Mouse (Mus musculus) E14TG2a.4 (cell line): ENCODE data around the gene Ube2d2b.

ENCODE experiments used
- CTCF ChIP-seq: conservative IDR thresholded peaks from 2 replicates; pipeline ENCODE4 v1.5.1; 2014; ENCODE audit warnings: low read length
- NANOG ChIP-seq: IDR thresholded peaks from 2 replicates; pipeline ENCODE4 v1.6.1; 2014; ENCODE audit warnings: borderline replicate concordance, low read length, mixed read lengths
- POU5F1 ChIP-seq: IDR thresholded peaks from 2 replicates; pipeline ENCODE4 v1.6.1; 2014; ENCODE audit warnings: low read length, borderline replicate concordance

DNA sequence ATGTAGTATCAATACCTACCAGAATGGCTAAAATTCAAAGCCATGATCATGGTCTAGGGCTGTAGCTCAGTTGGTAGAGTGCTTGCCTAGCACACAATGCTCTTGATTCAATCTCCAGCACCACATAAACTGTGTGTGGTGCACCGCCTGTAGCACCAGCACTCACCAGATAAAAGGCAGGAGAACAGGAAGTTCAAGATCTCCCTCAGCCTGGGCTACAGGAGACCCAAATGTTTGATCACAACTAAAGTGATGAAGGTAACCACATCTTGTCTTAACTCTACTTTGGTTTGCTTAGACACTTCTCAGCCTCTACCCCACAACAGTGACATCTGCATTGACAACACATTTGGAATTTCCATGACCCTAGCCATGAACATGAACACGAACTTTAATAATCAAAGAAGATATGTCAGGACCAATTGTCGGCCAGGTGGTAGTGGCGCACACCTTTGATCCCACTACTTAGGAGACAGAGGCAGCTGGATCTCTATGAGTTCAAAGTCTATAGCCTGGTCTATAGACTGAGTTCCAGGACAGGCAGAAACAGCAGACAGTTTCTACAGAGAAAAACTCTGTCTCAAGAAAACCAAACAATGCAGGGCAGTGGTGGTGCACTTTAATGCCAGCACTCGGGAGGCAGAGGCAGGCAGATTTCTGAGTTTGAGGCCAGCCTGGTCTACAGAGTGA lies 10.8 kb downstream of the Ube2d2b start:
- TF ChIP-seq CTCF (no peak), POU5F1 (no peak), NANOG (no peak)
